Mouse (Mus musculus) embryonic facial prominence, embryonic 14.5 days (tissue): ENCODE results near the gene Gm29609. TPM values are rescaled to one million over a fixed set of nuclear protein-coding genes. Genes with fewer than 3 reads are reported as not detected.

Experiments
- ATAC-seq: fragments of 200-750 bp; cut with Nextera tagmentation; 2 replicates; pipeline ENCODE4 v1.8.0; 2017; ENCODE audit warnings: low read depth, moderate number of reproducible peaks, moderate TSS enrichment
- DNase-seq: peaks from one replicate; pipeline ENCODE4 v3.0.0-alpha.2; 2015; ENCODE audit warnings: low spot score
- H3K27ac ChIP-seq: fragments of 300-500 bp; sonication (generic); replicated peaks from 2 replicates; pipeline ENCODE4 v1.5.1; 2014; ENCODE audit warnings: low read depth, mild to moderate bottlenecking, low read length, moderate library complexity
- H3K27me3 ChIP-seq: fragments of 300-500 bp; sonication (generic); replicated peaks from 2 replicates; pipeline ENCODE4 v1.6.1; 2014; ENCODE audit warnings: low read length; ENCODE audit not compliant: control insufficient read depth, insufficient read depth
- H3K36me3 ChIP-seq: fragments of 300-500 bp; sonication (generic); 2 replicates; pipeline ENCODE4 v1.6.1; 2014; ENCODE audit warnings: low read length, mixed read lengths; ENCODE audit not compliant: control insufficient read depth, insufficient read depth
- H3K4me1 ChIP-seq: fragments of 300-500 bp; sonication (generic); 2 replicates; pipeline ENCODE4 v1.6.1; 2014; ENCODE audit warnings: antibody characterized with exemption, low read length; ENCODE audit not compliant: control insufficient read depth, insufficient read depth
- H3K4me2 ChIP-seq: fragments of 300-500 bp; sonication (generic); 2 replicates; pipeline ENCODE4 v1.6.1; 2014; ENCODE audit warnings: low read depth, mild to moderate bottlenecking, low read length, moderate library complexity, mixed read lengths
- H3K4me3 ChIP-seq: fragments of 300-500 bp; sonication (generic); 2 replicates; pipeline ENCODE4 v1.5.1; 2014; ENCODE audit warnings: low read depth, mild to moderate bottlenecking, low read length
- H3K9ac ChIP-seq: fragments of 300-500 bp; sonication (generic); 2 replicates; pipeline ENCODE4 v1.6.1; 2014; ENCODE audit warnings: low read depth, mild to moderate bottlenecking, low read length, moderate library complexity, mixed read lengths
- H3K9me3 ChIP-seq: fragments of 300-500 bp; sonication (generic); 2 replicates; pipeline ENCODE4 v1.6.1; 2016; ENCODE audit warnings: low read length; ENCODE audit not compliant: control insufficient read depth
- WGBS: fragments of 180-500 bp; shearing (Covaris S2); extraction: QIAGEN DNeasy Blood & Tissue Kit; methylation state at CpG from one replicate; pipeline ENCODE4 v1.1.7; 2014; 5-methylcytosine and 5-hydroxymethylcytosine counted together
- polyA plus RNA-seq: library from polyadenylated mRNA; unstranded; fragments of >200 nt; fragmentation: Nextera tagmentation; extraction: Ambion mirVana; gene quantifications from 2 replicates; pipeline ENCODE4 v1.2.1, GENCODE M21; 2014

Gm29609 gene
- polyA plus RNA-seq, 1 experiment from 2014 or later: 0.54 TPM

DNA sequence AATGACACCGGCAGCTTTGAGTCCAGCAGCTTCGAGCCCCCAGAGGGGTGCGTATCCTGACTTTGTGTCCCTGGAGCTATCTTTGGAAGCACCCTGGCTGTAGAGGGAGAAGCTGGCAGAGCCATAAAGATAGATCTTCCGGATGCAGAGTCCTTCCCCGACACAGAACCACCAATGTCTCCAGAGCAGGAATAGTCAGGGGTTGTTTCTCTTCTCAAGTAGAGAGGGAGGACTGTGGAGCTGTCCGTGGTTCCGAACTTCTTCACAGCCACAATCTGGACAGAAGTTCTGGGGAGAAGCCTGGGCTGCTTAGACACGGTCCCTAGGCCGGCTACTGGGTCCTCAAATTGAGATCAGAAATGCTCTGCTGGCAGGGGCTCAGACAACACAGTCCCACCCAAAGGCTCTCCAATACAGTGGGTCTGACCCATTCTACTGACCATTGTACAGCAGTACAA lies 40.7 kb downstream of the Gm29609 start:
- Histone ChIP-seq H3K4me3 (peak overlapping the region; percentile 21; the same call in 1 of the 2 replicates), H3K27me3 (peaks cover 61% of the 10 kb centered on the region), H3K4me2 (peak overlapping the region; percentile 38; the same call in 1 of the 2 replicates), H3K36me3 (peaks cover 14% of the 10 kb centered on the region), H3K9ac (no peak overlapping the region), H3K4me1 (no peaks in the 10 kb centered on the region), H3K9me3 (no peaks in the 10 kb centered on the region), H3K27ac (no peak overlapping the region)
- WGBS: 14% methylated on average over 9 of the region's 9 CpGs
- ATAC-seq (no peak), DNase-seq (peak; percentile 48)

DNA sequence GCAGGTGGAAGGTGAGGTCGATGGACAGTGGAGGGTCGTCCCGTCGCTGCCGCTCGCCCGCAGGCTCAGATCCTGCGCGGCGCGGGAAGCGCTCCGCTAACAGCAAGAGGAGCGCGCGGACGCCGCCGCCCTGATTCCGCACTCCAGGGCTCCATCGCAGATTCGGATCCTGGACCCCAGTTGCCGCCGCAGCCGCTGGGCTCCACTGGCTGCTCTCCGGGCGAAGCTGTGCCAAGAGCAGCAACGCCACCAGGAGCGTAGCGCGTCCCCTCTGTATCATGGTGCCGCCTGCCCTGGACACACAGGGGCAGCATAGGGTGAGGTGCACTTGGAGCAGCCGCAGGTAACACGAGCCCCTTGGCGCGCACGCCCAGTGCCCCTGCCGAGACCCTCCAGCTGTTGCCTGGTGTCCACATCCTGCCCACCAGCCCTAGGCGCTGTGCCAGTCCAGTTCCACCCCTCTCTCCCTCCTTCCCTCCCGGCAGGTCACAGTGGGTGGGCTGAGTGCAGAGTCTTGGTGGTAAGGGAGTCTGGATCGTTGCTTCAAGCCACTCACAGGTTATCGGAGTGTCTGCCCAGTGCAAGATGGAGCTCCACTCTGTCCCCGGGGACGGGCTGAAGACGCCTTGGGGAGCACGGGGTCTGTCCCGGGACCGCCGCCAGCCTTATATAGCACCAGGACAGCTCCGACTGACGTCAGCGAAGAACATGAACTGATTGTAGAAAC lies 41.3 kb downstream of the Gm29609 start, which contains the start of gene Ucn:
TSS of gene Ucn (minus strand) at position 589 of the 727 bp plus-strand sequence.
- H3K4me1 ChIP-seq: no peaks in the 10 kb centered on the region
- ATAC-seq (no peak; the same call in 1 of the 2 replicates), DNase-seq (peak; percentile 20)
- H3K27ac ChIP-seq: no peak within 1 kb of the TSS
- peak within 1 kb of the TSS; percentile 38 for H3K4me2 ChIP-seq
- H3K4me3 ChIP-seq: peak within 1 kb of the TSS; percentile 21
- WGBS: 2% methylated on average over 33 of the region's 52 CpGs
- H3K36me3 ChIP-seq: peaks cover 12% of the 10 kb centered on the region
- H3K9me3 ChIP-seq: no peaks in the 10 kb centered on the region
- H3K9ac ChIP-seq: no peak within 1 kb of the TSS
- H3K27me3 ChIP-seq: peaks cover 66% of the 10 kb centered on the region

DNA sequence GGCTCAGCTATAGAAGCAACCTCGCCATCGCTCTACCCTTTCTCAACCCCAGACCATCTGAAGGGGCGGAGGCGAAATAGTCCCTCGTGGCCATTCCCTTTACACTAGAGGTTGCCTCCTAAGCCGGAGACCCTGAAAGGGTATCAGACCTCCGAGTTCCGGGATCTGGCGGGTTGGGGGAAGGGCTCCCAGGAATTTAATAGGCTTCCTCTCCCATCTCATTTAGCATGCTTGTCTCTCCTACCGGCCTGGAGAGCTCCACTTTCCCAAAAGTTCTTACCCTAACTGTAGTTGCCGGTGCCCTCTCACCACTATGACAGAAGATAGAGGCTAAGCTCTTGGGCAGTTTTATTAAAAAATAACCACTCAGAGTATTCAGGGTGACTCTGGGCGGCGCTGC lies 42.1 kb downstream of the Gm29609 start:
- under 1% methylated on average over 12 of the region's 13 CpGs for WGBS
- DNase-seq (no peak), ATAC-seq (no peak)
- no peaks in the 10 kb centered on the region for H3K4me1 ChIP-seq
- H3K27me3 ChIP-seq: peaks cover 66% of the 10 kb centered on the region
- no peak overlapping the region for H3K27ac ChIP-seq
- peak overlapping the region; percentile 21 for H3K4me3 ChIP-seq
- peak overlapping the region; percentile 38 for H3K4me2 ChIP-seq
- 0 out of 2 replicates have a peak, but pooled peaks cover 10% of the 10 kb centered on the region for H3K36me3 ChIP-seq
- no peaks in the 10 kb centered on the region for H3K9me3 ChIP-seq
- H3K9ac ChIP-seq: no peak overlapping the region

DNA sequence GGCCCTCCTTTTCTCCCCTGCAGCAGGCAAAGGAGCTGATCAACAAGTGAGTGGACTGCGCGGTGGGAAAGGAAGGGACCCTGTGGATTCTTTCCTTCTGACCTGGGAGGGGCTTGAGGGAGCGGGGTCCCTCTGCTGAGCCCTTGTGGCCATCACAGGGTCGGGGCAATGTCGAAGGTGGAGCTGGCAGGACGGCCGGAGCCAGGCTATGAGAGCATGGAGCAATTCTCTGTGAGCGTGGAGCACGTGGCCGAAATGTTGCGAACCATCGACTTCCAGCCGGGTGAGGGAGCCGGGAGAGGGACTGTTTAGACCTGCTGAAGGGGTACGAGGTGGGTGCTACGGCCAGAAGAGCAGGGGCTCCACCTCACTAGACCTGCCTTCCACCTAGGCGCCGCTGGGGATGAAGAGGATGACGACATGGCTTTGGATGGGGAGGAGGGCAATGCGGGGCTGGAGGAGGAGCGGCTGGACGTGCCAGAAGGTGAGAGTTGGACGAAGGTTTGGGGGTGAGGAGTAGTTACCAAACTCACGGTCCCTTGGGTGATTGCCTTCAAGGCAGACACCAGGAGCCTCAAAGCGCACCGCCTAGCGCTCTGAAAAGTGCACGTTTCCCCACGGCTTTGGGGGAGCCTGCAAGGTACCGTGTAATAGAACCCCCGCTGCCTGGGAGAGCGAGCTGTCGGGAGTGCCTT lies 42.8 kb downstream of the Gm29609 start:
- H3K27ac ChIP-seq: no peak overlapping the region
- no peak overlapping the region for H3K9ac ChIP-seq
- peaks cover 66% of the 10 kb centered on the region for H3K27me3 ChIP-seq
- H3K9me3 ChIP-seq: no peaks in the 10 kb centered on the region
- H3K36me3 ChIP-seq: 0 out of 2 replicates have a peak, but pooled peaks cover 8% of the 10 kb centered on the region
- H3K4me1 ChIP-seq: no peaks in the 10 kb centered on the region
- H3K4me3 ChIP-seq: no peak overlapping the region
- 2% methylated on average over 28 of the region's 33 CpGs for WGBS
- H3K4me2 ChIP-seq: peak overlapping the region; percentile 38; the same call in 1 of the 2 replicates
- ATAC-seq: 0 out of 2 replicates have a peak, but pooled peaks have one; percentile 30
- no peak for DNase-seq

DNA sequence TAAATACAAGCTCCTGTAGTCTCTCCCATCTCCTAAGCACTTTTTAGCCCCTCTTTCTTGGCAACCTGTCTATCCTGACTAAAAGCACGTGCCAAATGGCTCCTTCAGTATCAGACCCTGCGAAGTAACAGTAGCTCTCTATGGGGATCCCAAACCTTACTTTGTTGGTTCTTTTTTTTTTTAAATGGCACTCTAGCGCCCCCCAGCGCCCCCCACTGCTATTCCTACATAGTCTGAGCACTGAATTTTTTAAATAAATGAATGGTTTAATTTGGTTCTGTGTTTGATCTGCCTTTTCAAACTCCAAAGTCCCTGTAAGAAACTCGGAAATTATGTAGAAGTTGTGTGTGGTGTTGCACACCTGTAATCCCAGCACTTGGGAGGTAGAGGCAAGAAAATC lies 53.7 kb downstream of the Gm29609 start:
- 43% methylated on average over 5 of the region's 5 CpGs for WGBS
- no peak overlapping the region for H3K27ac ChIP-seq

DNA sequence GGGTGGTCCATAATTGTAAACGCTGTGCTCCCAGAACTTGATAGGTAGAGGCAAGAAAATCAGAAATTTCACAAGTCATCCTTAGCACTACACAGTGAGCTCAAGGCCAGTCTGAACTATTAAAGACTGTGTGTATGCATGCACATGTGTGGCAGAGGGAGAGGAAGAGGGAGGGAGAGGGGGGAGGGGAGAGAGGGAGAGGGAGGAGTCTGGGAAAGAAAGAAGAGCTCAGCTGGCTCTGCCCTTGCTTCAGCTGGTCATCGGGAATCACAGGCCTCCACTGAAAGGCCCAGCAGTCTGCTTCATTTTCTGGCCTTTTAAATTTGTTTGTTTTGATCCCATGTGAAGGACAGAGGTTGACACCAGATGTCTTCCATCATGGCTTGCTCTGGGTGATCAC lies 56.2 kb downstream of the Gm29609 start:
- Histone ChIP-seq H3K9ac (no peak overlapping the region), H3K4me1 (no peaks in the 10 kb centered on the region), H3K36me3 (no peaks in the 10 kb centered on the region), H3K4me2 (no peak overlapping the region), H3K4me3 (no peak overlapping the region), H3K9me3 (no peaks in the 10 kb centered on the region), H3K27me3 (no peaks in the 10 kb centered on the region), H3K27ac (no peak overlapping the region)
- 37% methylated on average over 2 of the region's 2 CpGs for WGBS
- DNase-seq: no peak
- no peak for ATAC-seq

More for the DNA sequence above, 53.7 kb downstream of the Gm29609 start:
- Histone ChIP-seq H3K4me1 (no peaks in the 10 kb centered on the region), H3K4me2 (no peak overlapping the region), H3K27me3 (no peaks in the 10 kb centered on the region), H3K36me3 (no peaks in the 10 kb centered on the region), H3K4me3 (no peak overlapping the region), H3K9me3 (no peaks in the 10 kb centered on the region), H3K9ac (no peak overlapping the region)
- ATAC-seq (no peak), DNase-seq (no peak)

DNA sequence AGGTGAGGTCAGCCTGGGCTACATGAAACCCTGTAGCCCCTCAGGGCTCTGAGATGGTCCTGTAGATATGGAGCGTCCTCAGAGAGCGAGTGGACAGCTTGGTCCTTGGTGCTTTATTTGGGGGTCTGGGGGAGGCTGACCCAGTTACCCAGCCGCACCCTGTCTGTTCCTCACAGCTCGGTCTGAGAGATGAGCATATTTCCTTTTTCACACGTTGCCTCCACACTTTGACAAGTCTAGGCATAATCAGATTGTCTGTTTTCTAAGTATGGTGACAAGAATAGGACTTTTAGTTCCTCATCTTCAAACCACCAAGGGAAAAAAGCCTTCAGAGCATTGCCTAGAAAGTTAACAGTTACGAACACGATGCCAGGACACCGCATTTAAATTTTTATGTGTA lies 58.6 kb downstream of the Gm29609 start:
- 83% methylated on average over 8 of the region's 8 CpGs for WGBS
- no peaks in the 10 kb centered on the region for H3K36me3 ChIP-seq
- H3K27me3 ChIP-seq: no peaks in the 10 kb centered on the region
- H3K9me3 ChIP-seq: no peaks in the 10 kb centered on the region
- H3K4me3 ChIP-seq: no peak overlapping the region
- ATAC-seq: no peak
- no peak for DNase-seq
- H3K9ac ChIP-seq: no peak overlapping the region
- no peak overlapping the region for H3K27ac ChIP-seq
- no peaks in the 10 kb centered on the region for H3K4me1 ChIP-seq
- no peak overlapping the region for H3K4me2 ChIP-seq

DNA sequence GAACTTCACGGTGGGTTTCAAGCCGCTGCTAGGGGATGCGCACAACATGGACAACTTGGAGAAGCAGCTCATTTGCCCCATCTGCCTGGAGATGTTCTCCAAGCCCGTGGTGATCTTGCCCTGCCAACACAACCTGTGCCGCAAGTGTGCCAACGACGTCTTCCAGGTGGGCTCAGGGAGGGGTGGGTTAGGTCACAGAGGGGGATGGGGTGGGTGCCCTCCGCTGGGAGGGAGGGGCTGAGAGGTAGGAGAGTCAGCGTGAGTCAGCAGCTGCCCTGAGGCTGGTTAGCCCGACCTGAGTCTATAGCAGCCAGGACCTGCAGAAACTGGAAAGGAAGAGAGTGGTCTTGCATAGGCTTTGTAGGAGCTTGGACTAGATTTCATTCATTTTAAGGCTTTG lies 62.8 kb downstream of the Gm29609 start:
- no peak overlapping the region for H3K27ac ChIP-seq

More for the DNA sequence above, 62.8 kb downstream of the Gm29609 start:
- no peak for DNase-seq
- H3K4me3 ChIP-seq: no peak overlapping the region
- WGBS: 21% methylated on average over 10 of the region's 10 CpGs
- H3K4me1 ChIP-seq: no peaks in the 10 kb centered on the region
- no peak overlapping the region for H3K9ac ChIP-seq
- no peak for ATAC-seq
- H3K4me2 ChIP-seq: no peak overlapping the region
- no peaks in the 10 kb centered on the region; the same call in 1 of the 2 replicates for H3K9me3 ChIP-seq
- no peaks in the 10 kb centered on the region for H3K27me3 ChIP-seq
- no peaks in the 10 kb centered on the region for H3K36me3 ChIP-seq
